Mouse (Mus musculus): Measurements from ENCODE around the gene Lysmd2.

DNA sequence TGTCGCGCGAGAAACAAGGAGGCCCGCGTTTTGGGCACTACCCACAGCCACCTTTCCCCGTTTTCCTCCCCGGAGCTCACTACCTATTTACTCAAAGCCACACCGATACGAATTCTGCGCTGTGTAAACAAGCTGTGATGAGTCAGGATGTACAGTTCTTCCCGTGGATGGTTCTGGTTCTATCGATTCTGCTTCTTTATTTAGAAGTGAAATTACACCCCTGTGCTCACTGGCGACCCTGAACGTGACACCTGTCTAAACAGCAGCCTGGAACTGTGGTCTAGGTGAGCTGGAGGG is 715 bp downstream of the Lysmd2 start:
- no peak for TF ChIP-seq GATA1 (IDR thresholded peaks at IDR 0.05; ENCODE audit: borderline replicate concordance, low read length)
- TF ChIP-seq FLI1 (IDR thresholded peaks at IDR 0.05; ENCODE audit: low read length) = no peak
